Mouse (Mus musculus): ENCODE measurements around the gene 1700030K09Rik. TPM values are rescaled to one million over a fixed set of nuclear protein-coding genes. Genes with fewer than 3 reads are reported as not detected.

Gene 1700030K09Rik
- polyA plus RNA-seq, 1 experiment from 2014 or later, result 10.4 TPM

DNA sequence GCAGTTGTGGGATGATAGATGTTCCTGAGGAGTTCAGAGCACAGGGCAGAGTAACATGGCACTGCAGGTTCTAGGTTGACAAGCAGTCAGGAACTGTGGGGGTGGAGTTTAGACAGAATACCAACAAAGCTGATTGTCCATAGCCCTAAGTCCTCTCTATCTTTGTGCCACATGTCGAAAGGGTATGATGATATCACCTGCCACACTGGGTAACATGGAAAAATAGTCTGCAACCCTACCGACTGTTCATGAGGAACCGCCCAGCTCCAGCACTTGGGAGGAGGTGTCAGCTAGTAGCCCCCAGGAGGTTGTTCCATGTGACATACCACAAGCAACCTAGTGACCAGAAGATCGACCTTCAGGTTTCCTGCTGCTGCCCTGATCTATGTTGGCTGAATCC lies 54.8 kb downstream of the 1700030K09Rik start:
- H3K4me1 ChIP-seq (replicated peaks; ENCODE audit: insufficient read depth, low read length), result 0 out of 2 replicates have a peak, but pooled peaks cover under 1% of the 10 kb centered on the region
- no peak overlapping the region for H3K4me2 ChIP-seq (ENCODE audit: low read length)
- no peak overlapping the region for H3K27ac ChIP-seq
- no peaks in the 10 kb centered on the region for H3K27me3 ChIP-seq (ENCODE audit: insufficient read depth, low read length)
- 88% methylated on average over 4 of the region's 4 CpGs for WGBS
- no peak overlapping the region for H3K9ac ChIP-seq (ENCODE audit: low read depth, low read length)
- no peak for TF ChIP-seq CTCF (IDR thresholded peaks at IDR 0.05; ENCODE audit: low read depth)
- no peaks in the 10 kb centered on the region for H3K9me3 ChIP-seq (replicated peaks; ENCODE audit: low read length)
- H3K4me3 ChIP-seq (replicated peaks; ENCODE audit: low read depth, low read length), result no peak overlapping the region
- peaks cover 21% of the 10 kb centered on the region; the same call in 1 of the 2 replicates for H3K36me3 ChIP-seq (ENCODE audit: insufficient read depth, low read length)
- no peak for ATAC-seq (replicated peaks; ENCODE audit: low FRiP score, low read depth)
- DNase-seq (ENCODE audit: low spot score), result no peak

DNA sequence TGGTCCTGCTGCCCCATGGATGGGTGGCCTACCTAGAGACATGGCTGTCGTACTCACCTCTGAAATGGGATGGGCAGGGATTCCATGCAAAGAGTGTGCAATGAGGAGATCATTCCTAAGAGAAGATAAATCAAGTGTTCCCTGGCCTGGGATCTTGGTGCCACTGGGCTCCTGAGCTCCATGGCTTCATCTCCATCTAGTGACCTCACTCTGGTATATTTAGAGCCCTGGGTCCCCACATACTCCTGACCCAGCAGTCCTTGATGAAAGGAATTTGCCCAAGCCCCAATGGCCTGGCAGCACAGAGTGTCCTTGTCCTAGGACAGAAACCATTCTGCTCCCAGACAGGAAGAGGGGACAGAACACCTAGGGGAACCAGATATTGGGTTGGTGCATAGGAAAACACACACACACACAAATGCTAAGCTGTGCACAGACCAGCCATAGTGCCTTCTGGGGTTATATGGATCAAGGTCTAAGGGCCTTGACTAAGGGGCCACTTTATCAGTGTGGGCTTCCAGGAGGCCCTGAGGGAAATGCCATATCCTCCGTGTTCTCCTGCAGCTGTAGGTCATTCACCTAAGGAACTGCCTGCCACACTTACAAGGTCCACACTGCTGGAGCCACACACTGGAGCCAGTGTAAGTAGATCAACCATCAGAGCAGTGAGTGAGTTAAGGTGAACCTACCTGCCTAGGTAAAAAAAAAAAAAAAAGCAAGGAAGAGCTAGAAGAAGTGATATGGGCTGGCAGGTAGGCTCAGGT lies 56.0 kb downstream of the 1700030K09Rik start:
- 89% methylated on average over 2 of the region's 2 CpGs for WGBS
- ATAC-seq (replicated peaks; ENCODE audit: low FRiP score, low read depth), result no peak

GRCm38 (mm10) chr8:72500521-72500931 lies 56.8 kb downstream of the 1700030K09Rik start:
- DNase-seq (ENCODE audit: low spot score) (no peak), ATAC-seq (replicated peaks; ENCODE audit: low FRiP score, low read depth) (no peak)
- Histone ChIP-seq H3K9ac (ENCODE audit: low read depth, low read length) (no peak overlapping the region), H3K27ac (no peak overlapping the region), H3K4me3 (replicated peaks; ENCODE audit: low read depth, low read length) (no peak overlapping the region), H3K4me1 (replicated peaks; ENCODE audit: insufficient read depth, low read length) (no peaks in the 10 kb centered on the region), H3K4me2 (ENCODE audit: low read length) (no peak overlapping the region), H3K9me3 (replicated peaks; ENCODE audit: low read length) (no peaks in the 10 kb centered on the region), H3K27me3 (ENCODE audit: insufficient read depth, low read length) (no peaks in the 10 kb centered on the region), H3K36me3 (ENCODE audit: insufficient read depth, low read length) (peaks cover 16% of the 10 kb centered on the region; the same call in 1 of the 2 replicates)
- no peak for TF ChIP-seq CTCF (IDR thresholded peaks at IDR 0.05; ENCODE audit: low read depth)
- WGBS, result 86% methylated on average over 1 of the region's 1 CpGs

More for the DNA sequence above, 56.0 kb downstream of the 1700030K09Rik start:
- Histone ChIP-seq H3K9ac (ENCODE audit: low read depth, low read length) (no peak overlapping the region), H3K36me3 (ENCODE audit: insufficient read depth, low read length) (peaks cover 21% of the 10 kb centered on the region; the same call in 1 of the 2 replicates), H3K4me2 (ENCODE audit: low read length) (no peak overlapping the region), H3K9me3 (replicated peaks; ENCODE audit: low read length) (no peaks in the 10 kb centered on the region), H3K27me3 (ENCODE audit: insufficient read depth, low read length) (no peaks in the 10 kb centered on the region), H3K4me3 (replicated peaks; ENCODE audit: low read depth, low read length) (no peak overlapping the region), H3K4me1 (replicated peaks; ENCODE audit: insufficient read depth, low read length) (no peaks in the 10 kb centered on the region), H3K27ac (no peak overlapping the region)
- DNase-seq (ENCODE audit: low spot score), result no peak
- TF ChIP-seq CTCF (IDR thresholded peaks at IDR 0.05; ENCODE audit: low read depth), result no peak

- Histone ChIP-seq H3K4me3 (replicated peaks; ENCODE audit: low read depth, low read length) (no peak overlapping the region), H3K4me2 (ENCODE audit: low read length) (no peak overlapping the region), H3K27me3 (ENCODE audit: insufficient read depth, low read length) (no peaks in the 10 kb centered on the region), H3K36me3 (ENCODE audit: insufficient read depth, low read length) (no peaks in the 10 kb centered on the region), H3K9ac (ENCODE audit: low read depth, low read length) (no peak overlapping the region), H3K4me1 (replicated peaks; ENCODE audit: insufficient read depth, low read length) (no peaks in the 10 kb centered on the region), H3K27ac (no peak overlapping the region), H3K9me3 (replicated peaks; ENCODE audit: low read length) (no peaks in the 10 kb centered on the region)
- DNase-seq (ENCODE audit: low spot score), result no peak
- no peak for TF ChIP-seq CTCF (IDR thresholded peaks at IDR 0.05; ENCODE audit: low read depth)
- ATAC-seq (replicated peaks; ENCODE audit: low FRiP score, low read depth), result no peak
Measured at GRCm38 (mm10) chr8:72504137-72504536, 60.5 kb downstream of the 1700030K09Rik start.

DNA sequence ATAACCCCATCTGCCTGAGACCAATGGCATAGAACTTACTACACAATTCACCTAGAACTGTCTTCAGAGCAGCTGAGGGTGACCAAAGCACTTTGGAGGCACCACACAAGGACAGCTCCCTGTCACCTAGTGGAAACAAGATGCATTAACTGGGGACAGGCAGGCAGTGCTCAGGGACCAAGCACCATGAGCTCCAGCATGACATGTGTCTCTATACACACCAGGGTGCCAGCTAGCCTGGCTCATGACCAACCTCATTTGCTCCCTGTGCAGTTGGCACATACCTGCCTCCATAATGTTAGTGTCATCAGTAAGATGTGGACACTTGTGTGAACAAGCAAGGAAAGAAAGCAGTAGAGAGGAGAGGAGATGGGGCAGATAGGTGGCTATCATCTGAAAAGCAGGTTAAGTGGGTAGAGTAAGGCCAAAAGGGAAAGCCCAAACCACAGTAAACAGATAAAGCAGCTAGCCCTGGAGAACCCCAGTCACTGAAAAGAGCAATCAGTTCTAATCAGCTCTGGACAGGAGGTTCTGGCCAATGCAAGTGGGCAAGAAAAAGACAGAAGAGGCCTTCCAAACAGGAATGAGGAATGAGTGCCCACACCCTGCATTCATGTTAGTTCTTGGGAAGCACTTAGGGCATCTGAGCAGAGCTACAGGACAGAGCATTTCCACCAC lies 61.1 kb downstream of the 1700030K09Rik start:
- Histone ChIP-seq H3K4me3 (replicated peaks; ENCODE audit: low read depth, low read length) (no peak overlapping the region), H3K9ac (ENCODE audit: low read depth, low read length) (no peak overlapping the region), H3K4me2 (ENCODE audit: low read length) (no peak overlapping the region), H3K27me3 (ENCODE audit: insufficient read depth, low read length) (no peaks in the 10 kb centered on the region), H3K36me3 (ENCODE audit: insufficient read depth, low read length) (0 out of 2 replicates have a peak, but pooled peaks cover 3% of the 10 kb centered on the region), H3K9me3 (replicated peaks; ENCODE audit: low read length) (no peaks in the 10 kb centered on the region), H3K4me1 (replicated peaks; ENCODE audit: insufficient read depth, low read length) (no peaks in the 10 kb centered on the region), H3K27ac (no peak overlapping the region)
- no peak for TF ChIP-seq CTCF (IDR thresholded peaks at IDR 0.05; ENCODE audit: low read depth)
- ATAC-seq (replicated peaks; ENCODE audit: low FRiP score, low read depth), result no peak
- no peak for DNase-seq (ENCODE audit: low spot score)

GRCm38 (mm10) chr8:72507505-72507904 lies 63.8 kb downstream of the 1700030K09Rik start:
- H3K27me3 ChIP-seq (ENCODE audit: insufficient read depth, low read length), result no peaks in the 10 kb centered on the region
- H3K36me3 ChIP-seq (ENCODE audit: insufficient read depth, low read length), result 0 out of 2 replicates have a peak, but pooled peaks cover 3% of the 10 kb centered on the region
- H3K27ac ChIP-seq, result no peak overlapping the region
- WGBS, result 89% methylated on average over 1 of the region's 1 CpGs
- H3K4me2 ChIP-seq (ENCODE audit: low read length), result no peak overlapping the region
- H3K9ac ChIP-seq (ENCODE audit: low read depth, low read length), result no peak overlapping the region
- H3K4me3 ChIP-seq (replicated peaks; ENCODE audit: low read depth, low read length), result no peak overlapping the region
- H3K9me3 ChIP-seq (replicated peaks; ENCODE audit: low read length), result no peaks in the 10 kb centered on the region
- no peak for TF ChIP-seq CTCF (IDR thresholded peaks at IDR 0.05; ENCODE audit: low read depth)
- no peak for DNase-seq (ENCODE audit: low spot score)
- no peaks in the 10 kb centered on the region for H3K4me1 ChIP-seq (replicated peaks; ENCODE audit: insufficient read depth, low read length)
- no peak for ATAC-seq (replicated peaks; ENCODE audit: low FRiP score, low read depth)

Small RNA genes lying within 50 kb of the gene (microRNA-seq; reads per million reads assigned to microRNA genes)
- not detected for gene Mir7068

Other genes with a start within 250 kb of the 1700030K09Rik start
- not detected in 2 replicates for gene Cib3, start 231.0 kb upstream of the 1700030K09Rik start, polyA plus RNA-seq (2015; fragmentation: Nextera tagmentation; extraction: Ambion mirVana)
- gene Gm11034, start 230.2 kb upstream of the 1700030K09Rik start, polyA plus RNA-seq (2015; fragmentation: Nextera tagmentation; extraction: Ambion mirVana), result not detected in 2 replicates
- gene Fam32a, start 224.2 kb upstream of the 1700030K09Rik start, polyA plus RNA-seq (2015; fragmentation: Nextera tagmentation; extraction: Ambion mirVana), result 72.7 and 74.4 TPM in 2 replicates
- gene Ap1m1, start 203.9 kb upstream of the 1700030K09Rik start, polyA plus RNA-seq (2015; fragmentation: Nextera tagmentation; extraction: Ambion mirVana), result 93.0 and 103 TPM in 2 replicates
- 22.2 and 22.8 TPM in 2 replicates for gene Gm10282, start 138.6 kb upstream of the 1700030K09Rik start, polyA plus RNA-seq (2015; fragmentation: Nextera tagmentation; extraction: Ambion mirVana)
- gene Klf2, start 124.8 kb upstream of the 1700030K09Rik start, polyA plus RNA-seq (2015; fragmentation: Nextera tagmentation; extraction: Ambion mirVana), result 24.7 and 31.9 TPM in 2 replicates
- 32.5 and 37.5 TPM in 2 replicates for gene Eps15l1, start 22.4 kb upstream of the 1700030K09Rik start, polyA plus RNA-seq (2015; fragmentation: Nextera tagmentation; extraction: Ambion mirVana)
- 2.1 and 2.2 TPM in 2 replicates for gene Calr3, start within 50 bp of the 1700030K09Rik start, polyA plus RNA-seq (2015; fragmentation: Nextera tagmentation; extraction: Ambion mirVana)
- 38.7 and 39.1 TPM in 2 replicates for gene Cherp, start 31.3 kb downstream of the 1700030K09Rik start, polyA plus RNA-seq (2015; fragmentation: Nextera tagmentation; extraction: Ambion mirVana)
- gene Slc35e1, start 48.7 kb downstream of the 1700030K09Rik start, polyA plus RNA-seq (2015; fragmentation: Nextera tagmentation; extraction: Ambion mirVana), result 9.1 and 9.8 TPM in 2 replicates
- gene Med26, start 104.4 kb downstream of the 1700030K09Rik start, polyA plus RNA-seq (2015; fragmentation: Nextera tagmentation; extraction: Ambion mirVana), result 11.9 and 12.2 TPM in 2 replicates
- gene Smim7, start 127.2 kb downstream of the 1700030K09Rik start, polyA plus RNA-seq (2015; fragmentation: Nextera tagmentation; extraction: Ambion mirVana), result 144 and 151 TPM in 2 replicates
- gene Tmem38a, start 128.2 kb downstream of the 1700030K09Rik start, polyA plus RNA-seq (2015; fragmentation: Nextera tagmentation; extraction: Ambion mirVana), result 19.3 and 23.0 TPM in 2 replicates
- gene Nwd1, start 202.8 kb downstream of the 1700030K09Rik start, polyA plus RNA-seq (2015; fragmentation: Nextera tagmentation; extraction: Ambion mirVana), result not detected in 2 replicates